Mouse (Mus musculus): Measurements from ENCODE around the gene Col11a2. TPM values are rescaled to one million over a fixed set of nuclear protein-coding genes. Genes with fewer than 3 reads are reported as not detected.

The Col11a2 gene
- polyA plus RNA-seq, 1 experiment: 9.3 TPM

- Histone ChIP-seq H3K27ac (ENCODE audit: insufficient read depth, low read length) (no peak overlapping the region), H3K4me1 (ENCODE audit: control insufficient read depth, insufficient read depth, low read length) (no peaks in the 10 kb centered on the region), H3K4me3 (ENCODE audit: insufficient read depth, low read length) (no peak overlapping the region)
- TF ChIP-seq POLR2A (IDR thresholded peaks at IDR 0.05; ENCODE audit: extremely low read depth, insufficient read depth, low read length): no peak
- peak; percentile 48; the same call in 1 of the 2 replicates for TF ChIP-seq CTCF (IDR thresholded peaks at IDR 0.05; ENCODE audit: extremely low read depth, insufficient read depth, low read length)
These were observed 35.8 kb upstream of the Col11a2 start for GRCm38 (mm10) chr17:34003426-34003825.

- no peak overlapping the region for H3K27ac ChIP-seq (ENCODE audit: insufficient read depth, low read length)
- H3K4me3 ChIP-seq (ENCODE audit: insufficient read depth, low read length): no peak overlapping the region
- TF ChIP-seq CTCF (IDR thresholded peaks at IDR 0.05; ENCODE audit: extremely low read depth, insufficient read depth, low read length) (no peak), POLR2A (IDR thresholded peaks at IDR 0.05; ENCODE audit: extremely low read depth, insufficient read depth, low read length) (no peak)
- no peaks in the 10 kb centered on the region for H3K4me1 ChIP-seq (ENCODE audit: control insufficient read depth, insufficient read depth, low read length)
These were observed 32.7 kb upstream of the Col11a2 start for GRCm38 (mm10) chr17:34006570-34006969.

- H3K4me1 ChIP-seq (ENCODE audit: control insufficient read depth, insufficient read depth, low read length): no peaks in the 10 kb centered on the region
- no peak overlapping the region for H3K27ac ChIP-seq (ENCODE audit: insufficient read depth, low read length)
- TF ChIP-seq CTCF (IDR thresholded peaks at IDR 0.05; ENCODE audit: extremely low read depth, insufficient read depth, low read length) (no peak), POLR2A (IDR thresholded peaks at IDR 0.05; ENCODE audit: extremely low read depth, insufficient read depth, low read length) (no peak)
- no peak overlapping the region for H3K4me3 ChIP-seq (ENCODE audit: insufficient read depth, low read length)
These were observed 29.1 kb upstream of the Col11a2 start for GRCm38 (mm10) chr17:34010156-34010555.

GRCm38 (mm10) chr17:34013436-34013835, 25.8 kb upstream of the Col11a2 start:
- Histone ChIP-seq H3K4me3 (ENCODE audit: insufficient read depth, low read length) (no peak overlapping the region), H3K27ac (ENCODE audit: insufficient read depth, low read length) (no peak overlapping the region), H3K4me1 (ENCODE audit: control insufficient read depth, insufficient read depth, low read length) (no peaks in the 10 kb centered on the region)
- no peak for TF ChIP-seq CTCF (IDR thresholded peaks at IDR 0.05; ENCODE audit: extremely low read depth, insufficient read depth, low read length)
- TF ChIP-seq POLR2A (IDR thresholded peaks at IDR 0.05; ENCODE audit: extremely low read depth, insufficient read depth, low read length): no peak

GRCm38 (mm10) chr17:34021539-34022413, 17.5 kb upstream of the Col11a2 start:
- Histone ChIP-seq H3K27ac (ENCODE audit: insufficient read depth, low read length) (no peak overlapping the region), H3K4me3 (ENCODE audit: insufficient read depth, low read length) (no peak overlapping the region), H3K4me1 (ENCODE audit: control insufficient read depth, insufficient read depth, low read length) (peaks cover 2% of the 10 kb centered on the region; the same call in 1 of the 2 replicates)
- TF ChIP-seq CTCF (IDR thresholded peaks at IDR 0.05; ENCODE audit: extremely low read depth, insufficient read depth, low read length) (no peak), POLR2A (IDR thresholded peaks at IDR 0.05; ENCODE audit: extremely low read depth, insufficient read depth, low read length) (no peak)

GRCm38 (mm10) chr17:34022414-34022783, 16.8 kb upstream of the Col11a2 start:
- peaks cover 5% of the 10 kb centered on the region; the same call in 1 of the 2 replicates for H3K4me1 ChIP-seq (ENCODE audit: control insufficient read depth, insufficient read depth, low read length)
- H3K27ac ChIP-seq (ENCODE audit: insufficient read depth, low read length): no peak overlapping the region
- H3K4me3 ChIP-seq (ENCODE audit: insufficient read depth, low read length): no peak overlapping the region
- TF ChIP-seq POLR2A (IDR thresholded peaks at IDR 0.05; ENCODE audit: extremely low read depth, insufficient read depth, low read length) (no peak), CTCF (IDR thresholded peaks at IDR 0.05; ENCODE audit: extremely low read depth, insufficient read depth, low read length) (no peak)

GRCm38 (mm10) chr17:34022987-34023386, 16.2 kb upstream of the Col11a2 start:
- peaks cover 5% of the 10 kb centered on the region; the same call in 1 of the 2 replicates for H3K4me1 ChIP-seq (ENCODE audit: control insufficient read depth, insufficient read depth, low read length)
- H3K4me3 ChIP-seq (ENCODE audit: insufficient read depth, low read length): no peak overlapping the region
- TF ChIP-seq CTCF (IDR thresholded peaks at IDR 0.05; ENCODE audit: extremely low read depth, insufficient read depth, low read length) (no peak), POLR2A (IDR thresholded peaks at IDR 0.05; ENCODE audit: extremely low read depth, insufficient read depth, low read length) (no peak)
- H3K27ac ChIP-seq (ENCODE audit: insufficient read depth, low read length): no peak overlapping the region

GRCm38 (mm10) chr17:34023678-34024077, 15.6 kb upstream of the Col11a2 start:
- Histone ChIP-seq H3K4me3 (ENCODE audit: insufficient read depth, low read length) (peak overlapping the region; percentile 87), H3K27ac (ENCODE audit: insufficient read depth, low read length) (peak overlapping the region; percentile 80), H3K4me1 (ENCODE audit: control insufficient read depth, insufficient read depth, low read length) (peaks cover 5% of the 10 kb centered on the region; the same call in 1 of the 2 replicates)
- TF ChIP-seq POLR2A (IDR thresholded peaks at IDR 0.05; ENCODE audit: extremely low read depth, insufficient read depth, low read length) (no peak), CTCF (IDR thresholded peaks at IDR 0.05; ENCODE audit: extremely low read depth, insufficient read depth, low read length) (no peak)

GRCm38 (mm10) chr17:34024317-34024821, 14.9 kb upstream of the Col11a2 start, which contains the start of gene Ring1:
Gene Ring1 (minus strand): TSS chr17:34024680.
- peaks cover 5% of the 10 kb centered on the region; the same call in 1 of the 2 replicates for H3K4me1 ChIP-seq (ENCODE audit: control insufficient read depth, insufficient read depth, low read length)
- peak; percentile 76; the same call in 1 of the 2 replicates for TF ChIP-seq POLR2A (IDR thresholded peaks at IDR 0.05; ENCODE audit: extremely low read depth, insufficient read depth, low read length)
- no peak for TF ChIP-seq CTCF (IDR thresholded peaks at IDR 0.05; ENCODE audit: extremely low read depth, insufficient read depth, low read length)

More at GRCm38 (mm10) chr17:34024317-34024821, 14.9 kb upstream of the Col11a2 start, which contains the start of gene Ring1:
- peak within 1 kb of the TSS; percentile 80 for H3K27ac ChIP-seq (ENCODE audit: insufficient read depth, low read length)
- peak within 1 kb of the TSS; percentile 87 for H3K4me3 ChIP-seq (ENCODE audit: insufficient read depth, low read length)

All from cortical plate, adult 2 months (tissue).